In genomic region chr19:18597772-18598171, GRCm38 (mm10) we compare ENCODE assay signal across 19 mouse cellular contexts. TPM values are rescaled to one million over a fixed set of nuclear protein-coding genes. Genes with fewer than 3 reads are reported as not detected.
A peak's percentile ranks its signal among the peaks of the same experiment; 100 is the strongest.
DNase-seq lines count a peak whose midpoint lies in the region; ATAC-seq and TF ChIP-seq lines count a peak whose summit lies in the region.
"Had no signal": no experiment of that assay in that cellular context is flagged by ENCODE, and none has a peak within 500 bp of the region (broad histone marks: within the 10 kb centered on the region; RNA-seq: fewer than 3 reads in every experiment).

No protein-coding gene starts in this region.

- TF ChIP-seq RAD21 in MEL (IDR thresholded peaks at IDR 0.05; ENCODE audit: low read depth, low read length) = no peak

- no peak overlapping the region for H3K4me2 ChIP-seq in lung, postnatal 0 days (replicated peaks; ENCODE audit: low read depth, low read length)
- peak overlapping the region; percentile 56 for H3K4me2 ChIP-seq in myocyte (ENCODE audit: low read depth)
- H3K4me2 ChIP-seq in forebrain, embryonic 13.5 days = no peak overlapping the region
- H3K4me2 ChIP-seq: embryonic facial prominence, embryonic 13.5 days; heart, embryonic 13.5 days; hindbrain, embryonic 14.5 days had no signal

- peaks cover 3% of the 10 kb centered on the region; the same call in 1 of the 2 replicates for H3K36me3 ChIP-seq in lung, postnatal 0 days (ENCODE audit: insufficient read depth, low read length)
- peaks cover 6 to 18% of the 10 kb centered on the region in 2 experiments for H3K36me3 ChIP-seq in MEL (ENCODE audit: control insufficient read depth in 1 of 2, insufficient read depth in 2 of 2, low read length in 2 of 2)
- peaks cover 11% of the 10 kb centered on the region for H3K36me3 ChIP-seq in myocyte (ENCODE audit: control insufficient read depth, insufficient read depth)
- no peaks in the 10 kb centered on the region for H3K36me3 ChIP-seq in forebrain, embryonic 13.5 days (ENCODE audit: poor library complexity, severe bottlenecking)

- 70% methylated on average over 6 of the region's 6 CpGs for WGBS in lung, postnatal 0 days
- 91% methylated on average over 6 of the region's 6 CpGs for WGBS in forebrain, embryonic 13.5 days

- peak overlapping the region; percentile 68 for H3K27ac ChIP-seq in lung, postnatal 0 days (ENCODE audit: low read length)
- peak overlapping the region; percentile 23 for H3K27ac ChIP-seq in MEL (ENCODE audit: control insufficient read depth, low read depth, low read length)
- no peak overlapping the region for H3K27ac ChIP-seq in forebrain, embryonic 13.5 days
- H3K27ac ChIP-seq: embryonic facial prominence, embryonic 13.5 days; gastrocnemius, adult 2 months; heart, embryonic 13.5 days; hindbrain, embryonic 14.5 days had no signal

- ATAC-seq in cerebellum, adult (ENCODE audit: insufficient number of reproducible peaks, low FRiP score, low TSS enrichment) = no peak
- no peak for ATAC-seq in lung, postnatal 0 days
- ATAC-seq in forebrain, embryonic 13.5 days = no peak
- ATAC-seq: forebrain, embryonic 14.5 days had no signal

- peak; percentile 30 to 51 for DNase-seq in cerebellum, postnatal 10 days
- DNase-seq in lung, postnatal 0 days (ENCODE audit: low spot score) = no peak
- DNase-seq in lung, adult 18-20 months = no peak
- no peak for DNase-seq in MEL (ENCODE audit: low read depth, low spot score)
- DNase-seq: adrenal gland, postnatal 25 days; B cell, adult 2 months; cerebellum, adult 11 months; cerebellum, adult 8-10 months; cerebellum, postnatal 25 days; gastrocnemius, adult 2 months; gastrocnemius, postnatal 25 days; heart, postnatal 4 days had no signal

- no peaks in the 10 kb centered on the region for H3K4me1 ChIP-seq in lung, postnatal 0 days (ENCODE audit: insufficient read depth, low read depth, low read length)
- peaks cover 10 to 14% of the 10 kb centered on the region in 2 experiments; a peak in 2 of 4 replicates for H3K4me1 ChIP-seq in MEL (ENCODE audit: control insufficient read depth in 1 of 2, insufficient read depth in 2 of 2, low read length in 2 of 2)
- H3K4me1 ChIP-seq in forebrain, embryonic 13.5 days = no peaks in the 10 kb centered on the region
- H3K4me1 ChIP-seq: embryonic facial prominence, embryonic 13.5 days had no signal

- H3K9ac ChIP-seq in lung, postnatal 0 days (replicated peaks; ENCODE audit: low read depth) = no peak overlapping the region
- no peak overlapping the region for H3K9ac ChIP-seq in MEL (ENCODE audit: control insufficient read depth, low read depth, low read length, poor library complexity, severe bottlenecking)
- no peak overlapping the region for H3K9ac ChIP-seq in forebrain, embryonic 13.5 days
- H3K9ac ChIP-seq: embryonic facial prominence, embryonic 13.5 days; heart, embryonic 13.5 days; hindbrain, embryonic 14.5 days had no signal

- no peak for TF ChIP-seq CTCF in lung, postnatal 0 days (IDR thresholded peaks at IDR 0.05)
- TF ChIP-seq CTCF in MEL (IDR thresholded peaks at IDR 0.05 in 2 of 3, conservative IDR thresholded peaks at IDR 0.05 in 1 of 3; ENCODE audit: control insufficient read depth in 1 of 3, insufficient read depth in 1 of 3, low read depth in 2 of 3, low read length in 3 of 3, poor library complexity in 1 of 3, severe bottlenecking in 1 of 3) = no peak

- H3K9me3 ChIP-seq in lung, postnatal 0 days (ENCODE audit: low read length) = no peaks in the 10 kb centered on the region
- no peaks in the 10 kb centered on the region for H3K9me3 ChIP-seq in MEL (replicated peaks; ENCODE audit: insufficient read depth, low read length)
- no peaks in the 10 kb centered on the region for H3K9me3 ChIP-seq in forebrain, embryonic 13.5 days (replicated peaks)
- H3K9me3 ChIP-seq: embryonic facial prominence, embryonic 13.5 days; heart, embryonic 13.5 days had no signal

- H3K27me3 ChIP-seq in lung, postnatal 0 days (replicated peaks; ENCODE audit: insufficient read depth, low read length) = no peaks in the 10 kb centered on the region
- H3K27me3 ChIP-seq in MEL (ENCODE audit: control insufficient read depth in 1 of 2, insufficient read depth in 2 of 2, low read length in 2 of 2) = no peaks in the 10 kb centered on the region
- no peaks in the 10 kb centered on the region for H3K27me3 ChIP-seq in myocyte (ENCODE audit: control insufficient read depth, insufficient read depth, insufficient read length)
- H3K27me3 ChIP-seq in forebrain, embryonic 13.5 days = no peaks in the 10 kb centered on the region
- H3K27me3 ChIP-seq: embryonic facial prominence, embryonic 13.5 days; heart, embryonic 13.5 days had no signal

- H3ac ChIP-seq in myocyte (ENCODE audit: control insufficient read depth, insufficient read length) = no peak overlapping the region

- 0 out of 2 replicates have a peak, but pooled peaks cover 3% of the 10 kb centered on the region for H3K79me2 ChIP-seq in MEL (ENCODE audit: control insufficient read depth, insufficient read depth, low read length, poor library complexity)
- H3K79me2 ChIP-seq in myocyte (ENCODE audit: control insufficient read depth, insufficient read depth) = peaks cover 9% of the 10 kb centered on the region

- TF ChIP-seq POLR2A in MEL (IDR thresholded peaks at IDR 0.05; ENCODE audit: control insufficient read depth in 1 of 2, insufficient read depth in 1 of 2, low read depth in 1 of 2, low read length in 2 of 2, poor library complexity in 1 of 2) = no peak
- TF ChIP-seq POLR2A in myocyte (IDR thresholded peaks at IDR 0.05; ENCODE audit: insufficient read length, low read depth) = no peak

- TF ChIP-seq EP300 in lung, postnatal 0 days (IDR thresholded peaks at IDR 0.05) = no peak
- TF ChIP-seq EP300 in MEL (IDR thresholded peaks at IDR 0.05; ENCODE audit: low read depth in 1 of 2, low read length in 2 of 2) = no peak

- no peak overlapping the region for H3K4me3 ChIP-seq in lung, postnatal 0 days (ENCODE audit: low read depth, low read length)
- H3K4me3 ChIP-seq in MEL (ENCODE audit: control insufficient read depth in 1 of 2, insufficient read depth in 1 of 2, low read depth in 2 of 2, low read length in 2 of 2) = no peak overlapping the region
- no peak overlapping the region for H3K4me3 ChIP-seq in myocyte
- H3K4me3 ChIP-seq in forebrain, embryonic 13.5 days = no peak overlapping the region
- H3K4me3 ChIP-seq: embryonic facial prominence, embryonic 13.5 days; gastrocnemius, adult 2 months; heart, embryonic 13.5 days had no signal

TF ChIP-seq in MEL, 35 proteins besides CTCF, POLR2A, EP300 and RAD21 (continues in another document):
- TF ChIP-seq SMC3 (IDR thresholded peaks at IDR 0.05; ENCODE audit: low read depth, low read length) (no peak), MXI1 (IDR thresholded peaks at IDR 0.05; ENCODE audit: low read depth, low read length) (no peak), POLR2AphosphoS5 (IDR thresholded peaks at IDR 0.05; ENCODE audit: borderline replicate concordance, low read depth, low read length) (no peak), NRF1 (IDR thresholded peaks at IDR 0.05; ENCODE audit: insufficient read depth, low read depth, low read length, poor library complexity, severe bottlenecking) (no peak), MAZ (IDR thresholded peaks at IDR 0.05; ENCODE audit: low read depth, low read length) (no peak), CHD2 (IDR thresholded peaks at IDR 0.05; ENCODE audit: low read length) (no peak), ETS1 (IDR thresholded peaks at IDR 0.05; ENCODE audit: low read depth, low read length) (no peak), ZC3H11A (IDR thresholded peaks at IDR 0.05; ENCODE audit: low read depth, low read length) (no peak), TCF12 (IDR thresholded peaks at IDR 0.05; ENCODE audit: low read depth, low read length) (no peak), GABPA (IDR thresholded peaks at IDR 0.05; ENCODE audit: low read depth, low read length) (no peak), ZKSCAN1 (IDR thresholded peaks at IDR 0.05; ENCODE audit: low read depth, low read length) (no peak), CHD1 (IDR thresholded peaks at IDR 0.05; ENCODE audit: low read depth, low read length) (no peak), E2F4 (IDR thresholded peaks at IDR 0.05; ENCODE audit: borderline replicate concordance, low read depth, low read length) (no peak)

TF ChIP-seq in myocyte, 11 proteins besides CTCF, POLR2A, EP300 and RAD21:
- no peak for TF ChIP-seq MAX (IDR thresholded peaks at IDR 0.05; ENCODE audit: low read depth)
- no peak for TF ChIP-seq USF1 (IDR thresholded peaks at IDR 0.05; ENCODE audit: low read depth)
- no peak for TF ChIP-seq TCF3 (IDR thresholded peaks at IDR 0.05; ENCODE audit: insufficient read length, low read depth)
- TF ChIP-seq CEBPB (IDR thresholded peaks at IDR 0.05; ENCODE audit: insufficient read depth, poor library complexity, severe bottlenecking) = no peak
- TF ChIP-seq TCF12 (IDR thresholded peaks at IDR 0.05; ENCODE audit: insufficient read depth, poor library complexity, severe bottlenecking) = no peak
- TF ChIP-seq SRF (IDR thresholded peaks at IDR 0.05; ENCODE audit: control insufficient read depth, insufficient read length, low read depth) = no peak
- TF ChIP-seq POLR2AphosphoS2 (IDR thresholded peaks at IDR 0.05; ENCODE audit: insufficient read length, low read depth) = no peak
- no peak for TF ChIP-seq E2F4 (IDR thresholded peaks at IDR 0.05; ENCODE audit: insufficient read depth)
- no peak for TF ChIP-seq MYOG (IDR thresholded peaks at IDR 0.05; ENCODE audit: control insufficient read depth in 1 of 3, insufficient read depth in 1 of 3, insufficient read length in 2 of 3, low read depth in 2 of 3)
- TF ChIP-seq MYOD1 (IDR thresholded peaks at IDR 0.05; ENCODE audit: control insufficient read depth in 1 of 3, insufficient read length in 2 of 3, low read depth in 2 of 3) = no peak
- TF ChIP-seq REST (IDR thresholded peaks at IDR 0.05; ENCODE audit: insufficient read depth, insufficient read length) = no peak

RNA-seq across cellular contexts. Expression of gene Ostf1, which starts 33.9 kb away (rescaled TPM):
- 215 and 248 TPM in 2 replicates for polyA plus RNA-seq in lung, postnatal 0 days (2015; fragmentation: Nextera tagmentation; extraction: Ambion mirVana)
- 152 and 162 TPM in 2 replicates for total RNA-seq in MEL (2012; rRNA removed)
- polyA plus RNA-seq in MEL (2012; ENCODE audit: insufficient read depth in 1 of 2, insufficient read length in 2 of 2, low read depth in 1 of 2, low replicate concordance in 2 of 2, missing spikeins in 1 of 2) (100 to 1,000 TPM in 1 of 2 experiments, not detected in 1; 117 TPM), myocyte (2012; fragmentation: generic; extraction: Trizol) (119 TPM)
- polyA plus RNA-seq in forebrain, embryonic 13.5 days (2015; fragmentation: Nextera tagmentation; extraction: Ambion mirVana) = 26.4 and 29.5 TPM in 2 replicates

RNA-seq across cellular contexts. Expression of gene Nmrk1, which starts 34.0 kb away (rescaled TPM):
- 5.0 and 7.4 TPM in 2 replicates for polyA plus RNA-seq in lung, postnatal 0 days (2015; fragmentation: Nextera tagmentation; extraction: Ambion mirVana)
- total RNA-seq in MEL (2012; rRNA removed) = 22.5 and 25.1 TPM in 2 replicates
- polyA plus RNA-seq in MEL (2012; ENCODE audit: insufficient read depth in 1 of 2, insufficient read length in 2 of 2, low read depth in 1 of 2, low replicate concordance in 2 of 2, missing spikeins in 1 of 2) (10 to 100 TPM in 1 of 2 experiments, not detected in 1; 18.5 TPM), myocyte (2012; fragmentation: generic; extraction: Trizol) (2.0 TPM)
- polyA plus RNA-seq in forebrain, embryonic 13.5 days (2015; fragmentation: Nextera tagmentation; extraction: Ambion mirVana) = 4.2 and 4.5 TPM in 2 replicates

Comparison
In these comparisons a context has a peak if more than half of its experiments do, and no peak if none do; other contexts are left out.
1. DNase-seq: peak in cerebellum, postnatal 10 days (2 of 2); none in lung, postnatal 0 days (single experiment), lung, adult 18-20 months (0 of 2) and MEL (single experiment).